Mouse (Mus musculus): ENCODE measurements around the gene Cdh4. TPM values are rescaled to one million over a fixed set of nuclear protein-coding genes. Genes with fewer than 3 reads are reported as not detected.

The Cdh4 gene
- total RNA-seq, 2 experiments from 2014 or later = 16.3 to 23.3 TPM

GRCm38 (mm10) chr2:179722776-179723386, 280.6 kb downstream of the Cdh4 start:
- peak; percentile 31 to 43 for DNase-seq (ENCODE audit: low spot score in 2 of 2)

GRCm38 (mm10) chr2:179723401-179723800, 281.2 kb downstream of the Cdh4 start:
- no peak for DNase-seq (ENCODE audit: low spot score in 2 of 2)

GRCm38 (mm10) chr2:179729002-179729401, 286.8 kb downstream of the Cdh4 start:
- DNase-seq (ENCODE audit: low spot score in 2 of 2) = peak; percentile 21 to 51

GRCm38 (mm10) chr2:179729802-179730201, 287.6 kb downstream of the Cdh4 start:
- DNase-seq (ENCODE audit: low spot score in 2 of 2) = no peak

- peak in 1 of 2 experiments; percentile 19 for DNase-seq (ENCODE audit: low spot score in 2 of 2)
Observed at GRCm38 (mm10) chr2:179733141-179733831, 291.1 kb downstream of the Cdh4 start.

- no peak for DNase-seq (ENCODE audit: low spot score in 2 of 2)
Observed at GRCm38 (mm10) chr2:179742419-179742818, 300.2 kb downstream of the Cdh4 start.

GRCm38 (mm10) chr2:179742828-179743227, 300.6 kb downstream of the Cdh4 start:
- DNase-seq (ENCODE audit: low spot score in 2 of 2) = no peak

- DNase-seq (ENCODE audit: low spot score in 2 of 2) = no peak
Observed at GRCm38 (mm10) chr2:179746491-179746890, 304.3 kb downstream of the Cdh4 start.

GRCm38 (mm10) chr2:179749399-179749798, 307.2 kb downstream of the Cdh4 start:
- DNase-seq (ENCODE audit: low spot score in 2 of 2) = no peak

GRCm38 (mm10) chr2:179753811-179754210, 311.6 kb downstream of the Cdh4 start:
- DNase-seq (ENCODE audit: low spot score in 2 of 2) = no peak

GRCm38 (mm10) chr2:179754776-179755175, 312.5 kb downstream of the Cdh4 start:
- no peak for DNase-seq (ENCODE audit: low spot score in 2 of 2)

GRCm38 (mm10) chr2:179761718-179762441, 319.6 kb downstream of the Cdh4 start:
- no peak for DNase-seq (ENCODE audit: low spot score in 2 of 2)

- DNase-seq (ENCODE audit: low spot score in 2 of 2) = peak; percentile 46 to 65
Observed at GRCm38 (mm10) chr2:179762521-179763305, 320.5 kb downstream of the Cdh4 start.

GRCm38 (mm10) chr2:179764460-179764859, 322.2 kb downstream of the Cdh4 start:
- no peak for DNase-seq (ENCODE audit: low spot score in 2 of 2)

- DNase-seq (ENCODE audit: low spot score in 2 of 2) = no peak
Observed at GRCm38 (mm10) chr2:179766664-179767526, 324.7 kb downstream of the Cdh4 start.

- DNase-seq (ENCODE audit: low spot score in 2 of 2) = no peak
Observed at GRCm38 (mm10) chr2:179767527-179767849, 325.3 kb downstream of the Cdh4 start.

- DNase-seq (ENCODE audit: low spot score in 2 of 2) = no peak
Observed at GRCm38 (mm10) chr2:179769137-179769536, 326.9 kb downstream of the Cdh4 start.

GRCm38 (mm10) chr2:179769943-179770342, 327.7 kb downstream of the Cdh4 start:
- no peak for DNase-seq (ENCODE audit: low spot score in 2 of 2)

GRCm38 (mm10) chr2:179774440-179775110, 332.3 kb downstream of the Cdh4 start:
- DNase-seq (ENCODE audit: low spot score in 2 of 2) = no peak

All from layer of hippocampus, postnatal 10 days (tissue).